Mouse (Mus musculus) C2C12 (cell line): ENCODE measurements around the gene Bri3.

ENCODE experiments used
- CEBPB ChIP-seq: IDR thresholded peaks from one replicate; pipeline ENCODE4 v1.6.1; 2011; ENCODE audit warnings: low read depth, mild to moderate bottlenecking, control low read depth, moderate library complexity
- CTCF ChIP-seq: IDR thresholded peaks from one replicate; pipeline ENCODE4 v1.5.1; 2011; ENCODE audit not compliant: control insufficient read depth, insufficient read depth, insufficient read length
- FOSL1 ChIP-seq: IDR thresholded peaks from one replicate; pipeline ENCODE4 v1.8.0; 2011; ENCODE audit warnings: mild to moderate bottlenecking, low read length; ENCODE audit not compliant: poor library complexity, insufficient read depth, severe bottlenecking
- MAX ChIP-seq: IDR thresholded peaks from one replicate; pipeline ENCODE4 v1.6.1; 2011; ENCODE audit warnings: mild to moderate bottlenecking, control low read depth
- MYOD1 ChIP-seq: IDR thresholded peaks from one replicate; pipeline ENCODE4 v1.6.1; 2011; ENCODE audit warnings: low read depth; ENCODE audit not compliant: control insufficient read depth, insufficient read length
- MYOG ChIP-seq: IDR thresholded peaks from one replicate; pipeline ENCODE4 v1.6.1; 2011; ENCODE audit not compliant: control insufficient read depth, insufficient read length; ENCODE audit errors: extremely low read depth
- USF1 ChIP-seq: IDR thresholded peaks from one replicate; pipeline ENCODE4 v1.6.1; 2011; ENCODE audit warnings: low read depth, mild to moderate bottlenecking, control low read depth, moderate library complexity

GRCm38 (mm10) chr5:144249871-144250270 is 5.6 kb downstream of the Bri3 start:
- TF ChIP-seq CTCF (no peak), MYOD1 (no peak), MYOG (no peak), MAX (no peak), USF1 (no peak), FOSL1 (no peak), CEBPB (no peak)
